Mouse (Mus musculus) lung, postnatal 25 days (tissue): ENCODE data around the gene Flcn.
"Not testable (repeated sequence)": the region's sequence is repeated elsewhere in the genome, so short reads cannot be mapped to it uniquely, and the experiment has no call there.

Experiments
- DNase-seq: peaks from one replicate; pipeline ENCODE4 v3.0.0; 2022; ENCODE audit warnings: low spot score

Flcn gene

GRCm38 (mm10) chr11:59809670-59810474 lies at the start of gene Flcn:
TSS of gene Flcn (minus strand) at chr11:59810016.
- DNase-seq, result peak; percentile 86

- no peak for DNase-seq
Measured at GRCm38 (mm10) chr11:59852865-59853264, 43.0 kb upstream of the Flcn start.

- DNase-seq, result peak; percentile 79
Measured at GRCm38 (mm10) chr11:59847891-59848884, 38.4 kb upstream of the Flcn start.

DNA sequence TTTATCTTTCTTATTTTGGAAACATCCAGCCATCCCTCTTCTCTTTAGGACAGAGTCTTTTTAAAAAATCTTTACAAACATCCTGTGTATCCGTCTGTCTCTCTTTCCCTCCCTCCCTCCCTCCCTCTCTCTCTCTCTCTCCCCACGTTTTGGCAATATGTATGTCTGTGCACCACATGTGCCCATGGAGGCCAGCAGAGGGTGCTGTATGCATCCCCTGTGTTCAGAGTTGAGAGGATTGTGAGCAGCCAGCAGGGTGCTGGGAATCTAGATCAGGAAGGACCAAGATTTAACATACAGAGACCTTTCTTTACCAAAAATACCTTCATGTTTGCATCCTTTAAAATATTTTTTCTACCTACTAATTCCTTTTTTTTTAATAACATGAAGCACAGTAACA lies 37.3 kb upstream of the Flcn start:
- peak; percentile 54 for DNase-seq

DNA sequence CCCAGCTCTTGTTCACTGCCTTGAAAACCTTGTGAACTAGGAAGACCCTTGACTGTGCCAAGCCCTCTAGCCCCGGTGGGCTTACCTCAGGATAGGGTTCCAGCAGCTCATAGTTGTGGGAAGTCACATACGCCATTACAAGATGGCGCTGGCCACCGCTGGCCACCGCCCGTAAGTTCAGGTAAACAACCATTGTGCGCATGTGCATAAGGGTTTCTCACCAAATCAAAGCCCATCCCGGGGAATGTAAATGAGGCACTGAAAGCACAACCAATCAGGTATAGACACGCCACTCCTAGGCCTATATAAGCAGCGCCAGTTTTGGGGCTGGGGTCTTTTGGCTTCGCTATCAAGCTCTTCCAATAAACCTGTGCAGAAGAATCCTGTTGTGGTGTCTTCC lies 36.5 kb upstream of the Flcn start:
- DNase-seq, result no peak

DNA sequence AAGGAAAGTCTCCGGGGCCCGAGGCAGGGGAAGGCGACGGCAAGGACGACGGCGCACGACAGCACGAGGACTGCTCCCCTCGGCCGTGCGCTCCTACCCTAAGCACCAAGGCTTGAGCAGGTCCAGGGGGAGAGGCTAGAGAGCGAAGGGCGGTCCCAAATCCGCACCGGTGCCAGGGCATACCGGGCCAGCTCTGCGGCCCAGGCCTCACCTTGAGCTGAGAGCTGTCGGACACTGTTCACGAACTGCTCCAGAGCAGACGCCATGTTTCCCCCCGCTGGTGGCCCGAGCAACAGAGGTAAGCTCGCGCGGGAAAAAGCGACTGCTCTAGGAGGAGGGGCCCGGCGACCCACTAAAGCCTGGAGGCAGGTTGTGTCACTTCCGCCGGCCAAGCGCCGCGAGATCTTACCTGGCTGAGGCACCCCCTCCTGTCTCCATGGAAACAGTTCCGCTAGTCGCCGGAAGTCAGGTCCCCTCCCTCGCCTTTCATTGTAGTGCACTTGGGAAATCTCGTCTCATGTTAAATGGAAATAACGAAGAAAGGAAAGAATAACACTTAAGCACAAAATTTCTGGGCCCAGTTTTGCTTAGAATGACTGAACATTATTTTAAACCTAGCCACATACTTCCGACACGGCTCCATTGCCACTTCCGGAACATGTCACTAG lies 29.8 kb upstream of the Flcn start, which contains the start of gene Cops3:
Cops3 (minus strand) TSS at position 380 of the 668 bp plus-strand sequence.
- peak; percentile 98 for DNase-seq

GRCm38 (mm10) chr11:59839008-59839458 lies 29.2 kb upstream of the Flcn start, which contains the start of gene Nt5m:
TSS of gene Nt5m (plus strand) at chr11:59839447.
- peak; percentile 94 for DNase-seq

DNA sequence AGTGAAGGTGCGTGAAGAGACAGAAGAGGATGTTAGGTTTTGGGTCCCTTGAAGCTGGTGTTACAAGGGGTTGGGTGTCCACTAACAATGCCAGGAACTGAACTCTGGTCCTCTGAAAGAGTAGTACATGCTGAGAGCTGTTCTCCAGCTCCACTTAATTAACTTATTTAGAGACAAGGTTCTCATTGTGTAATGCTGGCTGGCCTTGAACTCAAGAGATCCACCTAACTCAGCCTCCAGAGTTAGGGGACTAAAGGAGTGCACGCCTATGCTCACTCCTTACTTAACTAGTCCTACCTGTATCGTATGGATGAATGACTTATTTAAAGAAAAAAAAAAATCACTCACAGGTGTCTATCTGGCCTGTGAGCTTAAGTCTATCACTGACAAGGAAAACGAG lies 28.6 kb upstream of the Flcn start:
- no peak for DNase-seq

DNA sequence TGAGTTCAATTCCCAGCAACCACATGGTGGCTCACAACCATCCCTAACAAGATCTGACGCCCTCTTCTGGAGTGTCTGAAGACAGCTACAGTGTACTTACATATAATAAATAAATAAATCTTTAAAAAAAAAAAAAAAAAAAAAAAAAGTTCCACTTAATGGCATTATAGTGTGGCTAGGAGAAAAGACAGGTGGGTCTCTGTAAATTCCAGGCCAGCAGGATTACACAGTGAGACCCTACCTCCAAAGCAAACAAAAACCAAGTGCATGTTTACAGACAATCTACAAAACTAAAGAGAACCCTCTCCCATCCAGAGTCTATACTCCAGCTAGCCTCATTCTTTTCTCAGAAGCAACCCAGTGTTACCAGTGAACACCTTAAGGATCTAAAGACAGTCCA lies 28.0 kb upstream of the Flcn start:
- DNase-seq, result not testable (repeated sequence)

- no peak for DNase-seq
Measured at GRCm38 (mm10) chr11:59821625-59822024, 11.8 kb upstream of the Flcn start.

DNA sequence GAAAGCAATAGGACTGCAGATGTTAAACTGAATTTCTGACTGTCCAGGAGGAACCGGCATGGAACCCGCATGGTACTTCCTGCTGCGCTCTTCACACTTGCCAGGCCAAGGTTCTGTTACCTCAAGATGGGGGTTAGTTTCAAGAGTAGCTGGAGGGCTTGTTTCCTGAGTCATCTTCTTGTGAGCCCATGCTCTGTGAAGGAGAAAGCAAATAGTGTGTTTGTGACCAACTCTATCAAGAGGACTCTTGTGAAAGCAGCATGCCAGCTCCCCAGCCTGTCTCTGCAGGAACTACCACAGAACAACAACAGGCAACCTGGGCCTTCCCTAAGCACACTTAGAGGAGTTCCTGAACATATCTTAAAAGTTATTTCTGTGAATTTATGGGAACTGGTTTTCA lies 8.1 kb upstream of the Flcn start:
- DNase-seq, result peak; percentile 54

DNA sequence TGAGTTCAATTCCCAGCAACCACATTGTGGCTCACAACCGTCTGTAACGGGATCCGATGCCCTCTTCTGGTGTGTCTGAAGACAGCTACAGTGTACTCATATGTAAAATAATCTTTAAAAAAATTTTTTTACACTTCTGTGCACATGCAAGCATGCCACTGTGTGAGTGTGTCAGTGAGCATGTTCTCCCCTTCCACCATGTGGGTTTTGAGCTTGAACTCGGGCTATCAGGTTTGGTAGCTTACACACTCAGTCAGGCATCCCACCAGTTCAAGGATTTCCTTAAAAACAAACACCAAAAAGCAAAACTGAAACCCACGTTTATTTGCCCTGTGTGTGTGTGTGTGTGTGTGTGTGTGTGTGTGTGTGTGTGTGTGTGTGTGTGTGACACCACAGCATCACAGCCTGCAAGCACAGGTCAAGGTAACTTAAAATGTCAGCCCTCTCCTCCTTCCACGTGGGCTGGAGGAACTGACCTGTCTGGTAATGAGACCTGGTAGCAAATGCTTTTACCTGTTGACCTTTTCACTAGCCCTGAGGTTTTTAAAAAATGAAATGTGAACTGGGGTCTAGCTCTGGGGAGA lies 5.8 kb upstream of the Flcn start:
- no peak for DNase-seq

DNA sequence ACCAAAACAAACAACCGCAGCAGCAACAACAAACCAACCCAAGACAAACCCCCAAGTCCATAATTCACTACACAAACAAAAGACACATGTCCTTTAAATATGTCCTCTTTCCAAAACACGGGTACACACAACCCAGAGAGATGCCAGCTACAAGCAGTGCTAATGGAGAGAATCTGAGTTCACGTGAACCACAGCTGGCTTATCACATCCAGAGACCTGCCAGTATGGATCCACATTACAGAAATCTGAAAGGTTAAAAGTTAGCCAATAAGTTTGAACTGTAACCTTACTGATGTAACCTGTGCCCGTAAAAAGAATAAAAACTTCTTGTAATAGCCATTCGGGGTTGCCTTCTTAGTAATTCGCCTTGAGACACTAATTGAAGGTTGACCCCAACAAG lies 5.1 kb upstream of the Flcn start:
- no peak for DNase-seq

GRCm38 (mm10) chr11:59814311-59814710 lies 4.5 kb upstream of the Flcn start:
- DNase-seq, result no peak

- no peak for DNase-seq
Measured at GRCm38 (mm10) chr11:59813276-59813675, 3.5 kb upstream of the Flcn start.

- DNase-seq, result no peak
Measured at GRCm38 (mm10) chr11:59811211-59811610, 1.4 kb upstream of the Flcn start.

- DNase-seq, result no peak
Measured at GRCm38 (mm10) chr11:59810480-59811158, 803 bp upstream of the Flcn start.

- DNase-seq, result peak; percentile 83
Measured at GRCm38 (mm10) chr11:59809071-59809669, 646 bp downstream of the Flcn start.

- no peak for DNase-seq
Measured at GRCm38 (mm10) chr11:59808170-59808960, 1.5 kb downstream of the Flcn start.

GRCm38 (mm10) chr11:59805656-59806055 lies 4.2 kb downstream of the Flcn start:
- DNase-seq, result no peak
